Mouse (Mus musculus) CH12.LX (cell line): ENCODE data around the gene Qpctl.

Experiments used
- BHLHE40 ChIP-seq: IDR thresholded peaks from 2 replicates; pipeline ENCODE4 v1.6.1; 2011; ENCODE audit warnings: mild to moderate bottlenecking, low read depth, low read length, improper control_type of control experiment
- CTCF ChIP-seq, 2 experiments: IDR thresholded peaks in 1 of 2; conservative IDR thresholded peaks in 1 of 2; 2 replicates each; pipeline ENCODE4 v1.5.1; 2011 to 2012; ENCODE audit warnings: low read depth in 2 of 2, low read length in 2 of 2, improper control_type of control experiment in 1 of 2, inconsistent platforms in 1 of 2, mild to moderate bottlenecking in 1 of 2, moderate library complexity in 1 of 2
- ELF1 ChIP-seq: IDR thresholded peaks from 2 replicates; pipeline ENCODE4 v1.6.1; 2014; ENCODE audit warnings: low read depth, mild to moderate bottlenecking, inconsistent platforms, low read length, improper control_type of control experiment
- EP300 ChIP-seq: IDR thresholded peaks from 2 replicates; pipeline ENCODE4 v1.6.1; 2011; ENCODE audit warnings: low read length, improper control_type of control experiment
- IRF4 ChIP-seq: IDR thresholded peaks from 2 replicates; pipeline ENCODE4 v1.6.1; 2014; ENCODE audit warnings: low read depth, mild to moderate bottlenecking, inconsistent platforms, low read length, improper control_type of control experiment
- KAT2A ChIP-seq: IDR thresholded peaks from 2 replicates; pipeline ENCODE4 v1.6.1; 2012; ENCODE audit warnings: low read length, improper control_type of control experiment, inconsistent platforms; ENCODE audit not compliant: insufficient replicate concordance
- MYC ChIP-seq: IDR thresholded peaks from 2 replicates; pipeline ENCODE4 v1.6.1; 2011; ENCODE audit warnings: low read depth, mild to moderate bottlenecking, improper control_type of control experiment, low read length
- POLR2A ChIP-seq: IDR thresholded peaks from 2 replicates; pipeline ENCODE4 v1.6.1; 2011; ENCODE audit warnings: low read depth, mild to moderate bottlenecking, improper control_type of control experiment, low read length
- POLR2AphosphoS2 ChIP-seq: IDR thresholded peaks from 2 replicates; pipeline ENCODE4 v1.6.1; 2011; ENCODE audit warnings: low read depth, low read length, improper control_type of control experiment
- ZKSCAN1 ChIP-seq: IDR thresholded peaks from 2 replicates; pipeline ENCODE4 v1.6.1; 2012; ENCODE audit warnings: low read depth, inconsistent platforms, low read length, improper control_type of control experiment, borderline replicate concordance
- ZNF384 ChIP-seq: IDR thresholded peaks from 2 replicates; pipeline ENCODE4 v1.6.1; 2012; ENCODE audit warnings: low read depth, low read length, improper control_type of control experiment, inconsistent platforms

- TF ChIP-seq KAT2A (no peak), MYC (no peak), EP300 (no peak), ZNF384 (no peak), IRF4 (no peak), POLR2AphosphoS2 (no peak), CTCF (conservative IDR thresholded peaks at IDR 0.05 in 1 of 2, IDR thresholded peaks at IDR 0.05 in 1 of 2; ENCODE audit: low read depth in 2 of 2, low read length in 2 of 2) (no peak), POLR2A (no peak), BHLHE40 (no peak), ZKSCAN1 (no peak), ELF1 (no peak)
Observed at GRCm38 (mm10) chr7:19165656-19166423, 16.7 kb upstream of the Qpctl start, which contains the start of gene Gipr.
